Mouse (Mus musculus) A20 (cell line): Measurements from ENCODE around the gene Unc119.

Experiments
- DNase-seq: peaks from one replicate; pipeline ENCODE4 v3.0.0-alpha.2; 2011; ENCODE audit warnings: low read depth, low spot score

Gene Unc119

DNA sequence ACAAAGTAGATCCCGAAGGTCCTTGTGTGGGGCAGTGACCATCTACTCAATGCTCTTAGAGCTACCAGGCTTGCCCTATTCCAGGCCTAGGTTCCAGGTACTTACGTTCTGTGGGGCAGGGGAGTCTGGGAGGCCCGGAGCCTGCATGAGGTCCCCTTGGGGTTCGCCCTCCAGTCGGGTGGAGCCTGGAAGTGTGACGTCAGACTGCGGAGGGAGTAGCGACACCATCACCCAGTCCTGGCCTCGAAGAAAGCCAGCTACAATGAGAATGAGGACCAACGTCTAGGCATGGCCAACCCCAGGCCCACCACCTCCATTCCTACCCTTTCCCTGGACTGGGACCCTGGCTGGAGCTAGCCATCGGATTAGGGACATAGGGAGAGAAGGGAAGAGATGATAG is 28.4 kb downstream of the Unc119 start:
- no peak for DNase-seq

DNA sequence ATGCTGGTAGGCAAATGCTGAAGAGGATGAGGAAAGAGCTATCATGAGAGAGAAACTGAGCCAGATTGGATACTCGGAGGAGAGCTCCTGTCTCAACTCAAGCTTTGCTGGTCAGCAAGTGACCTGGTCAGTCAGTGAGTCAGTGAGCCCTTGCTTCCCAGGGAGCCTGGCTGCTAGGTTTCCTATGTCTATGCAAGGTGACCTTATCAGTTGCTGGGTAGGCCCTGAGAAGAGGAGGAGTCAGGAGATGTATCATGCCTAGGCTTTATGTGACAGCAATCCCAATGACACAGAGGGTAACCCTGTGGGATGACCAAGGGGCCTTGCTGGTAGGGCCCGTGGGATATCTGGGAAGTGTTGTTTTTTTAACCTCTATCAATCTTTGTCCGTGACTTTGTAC is 28.9 kb downstream of the Unc119 start:
- no peak for DNase-seq

GRCm38 (mm10) chr11:78372610-78373009 is 29.3 kb downstream of the Unc119 start:
- no peak for DNase-seq

- no peak for DNase-seq
These were observed 30.9 kb downstream of the Unc119 start for GRCm38 (mm10) chr11:78374147-78374546.

GRCm38 (mm10) chr11:78377549-78378159 is 34.4 kb downstream of the Unc119 start:
- DNase-seq: peak; percentile 50

DNA sequence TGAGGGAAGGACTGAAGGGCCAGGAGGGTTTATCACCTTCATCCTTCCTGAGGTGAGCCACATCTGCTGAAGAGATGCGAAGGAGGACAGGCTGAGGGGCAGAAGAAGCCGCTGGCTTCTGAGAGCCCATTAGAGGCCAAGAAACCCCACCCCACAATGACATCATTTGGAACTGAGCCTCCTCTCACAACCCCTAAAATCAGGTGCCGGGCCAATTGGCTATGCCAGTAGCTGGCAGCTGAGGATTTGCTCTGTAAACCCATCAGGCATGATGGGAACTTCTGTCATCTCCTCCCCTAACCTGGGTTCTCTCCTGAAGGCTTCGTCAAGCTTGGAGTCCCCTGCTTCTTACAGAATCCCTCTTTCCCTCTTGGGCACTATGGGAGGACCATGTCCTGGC is 37.1 kb downstream of the Unc119 start:
- no peak for DNase-seq

GRCm38 (mm10) chr11:78380996-78381395 is 37.7 kb downstream of the Unc119 start:
- no peak for DNase-seq

DNA sequence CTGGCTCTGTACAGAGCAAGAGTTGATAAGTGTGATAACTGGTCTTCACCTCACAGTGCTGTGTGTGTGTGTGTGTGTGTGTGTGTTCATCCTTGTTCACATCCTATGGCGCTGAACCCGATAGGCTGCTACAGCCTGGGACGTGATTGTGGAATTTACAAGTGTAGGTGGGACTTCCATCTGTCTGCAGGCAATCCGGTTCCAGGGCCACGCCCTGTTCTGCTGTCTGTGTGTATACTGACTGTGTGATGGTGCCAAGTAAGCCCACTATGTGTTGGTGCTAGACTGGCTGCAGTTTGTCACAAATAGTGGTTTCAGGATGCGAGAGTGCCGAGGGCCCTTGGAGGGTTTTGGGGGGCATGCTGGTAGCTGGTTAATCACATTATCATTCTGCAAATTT is 39.0 kb downstream of the Unc119 start:
- no peak for DNase-seq

- no peak for DNase-seq
These were observed 39.4 kb downstream of the Unc119 start for GRCm38 (mm10) chr11:78382701-78383100.

DNA sequence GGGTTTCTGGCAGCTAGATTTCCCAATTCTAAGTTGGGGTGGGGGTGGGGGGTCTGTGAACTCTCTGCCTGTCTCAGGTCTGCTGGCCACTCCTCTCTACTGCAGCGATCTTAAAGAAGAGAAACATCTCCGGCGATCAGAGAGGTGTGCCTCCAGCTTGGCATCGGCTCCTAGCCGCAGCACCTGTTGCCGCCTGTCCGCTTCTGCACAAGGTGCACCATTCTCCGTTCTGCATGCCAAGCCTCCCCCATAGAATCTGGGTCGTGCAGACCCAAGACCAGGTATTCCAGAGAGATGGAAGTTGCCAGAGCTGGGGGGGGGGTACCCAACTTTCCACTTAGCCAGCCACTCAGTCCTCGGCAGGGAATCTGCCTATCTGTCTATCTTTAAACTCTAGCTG is 42.5 kb downstream of the Unc119 start:
- DNase-seq: no peak

DNA sequence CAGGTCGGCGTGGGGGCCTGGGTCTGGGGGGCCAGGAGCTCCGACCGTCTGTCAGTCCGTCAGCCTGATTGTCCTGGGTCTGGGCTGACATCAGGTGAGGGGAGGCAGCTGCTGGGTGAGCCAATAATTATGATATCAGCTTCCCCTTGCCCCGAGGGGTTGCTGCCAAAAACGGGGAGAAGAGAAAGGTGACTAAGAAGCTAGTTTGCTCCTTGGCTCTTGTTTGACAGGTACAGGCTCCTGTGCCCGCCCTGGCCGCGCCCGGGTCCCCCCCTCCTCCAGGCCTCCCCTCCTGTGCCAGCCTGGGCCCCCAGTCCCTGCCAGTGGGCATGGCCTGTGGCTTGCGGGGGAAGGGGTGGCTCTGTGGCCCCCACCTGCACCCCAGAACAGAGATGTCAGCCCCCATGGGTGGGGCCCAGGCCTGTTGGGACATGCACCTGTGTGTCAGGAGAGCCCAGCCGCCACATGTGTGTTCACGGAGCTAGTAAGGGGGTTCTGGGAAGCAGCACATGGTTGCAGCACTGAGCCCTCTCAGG is 43.3 kb downstream of the Unc119 start, which contains the start of gene Foxn1:
Gene Foxn1, minus strand, starts transcription at position 51 of the 536 bp plus-strand sequence.
- no peak for DNase-seq

DNA sequence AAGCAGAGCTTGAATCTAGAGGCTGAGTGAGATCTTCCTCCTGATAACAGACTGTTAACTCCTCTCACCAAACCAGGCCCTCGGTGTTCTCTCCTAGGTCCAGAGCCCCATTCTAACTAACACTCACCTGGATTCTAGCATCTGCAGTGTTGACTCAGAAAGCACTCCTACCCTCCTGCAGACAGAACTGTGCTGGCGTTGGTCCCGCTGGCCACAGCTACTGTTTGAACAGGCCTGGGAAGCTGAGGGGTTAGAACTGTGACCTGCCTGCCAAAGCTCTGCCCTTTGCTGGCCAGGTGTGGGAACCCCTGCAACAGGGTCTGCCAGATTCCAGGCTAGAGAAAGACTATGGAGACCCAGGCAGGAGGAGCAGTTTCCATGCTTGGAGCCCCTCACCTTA is 49.4 kb downstream of the Unc119 start:
- no peak for DNase-seq

DNA sequence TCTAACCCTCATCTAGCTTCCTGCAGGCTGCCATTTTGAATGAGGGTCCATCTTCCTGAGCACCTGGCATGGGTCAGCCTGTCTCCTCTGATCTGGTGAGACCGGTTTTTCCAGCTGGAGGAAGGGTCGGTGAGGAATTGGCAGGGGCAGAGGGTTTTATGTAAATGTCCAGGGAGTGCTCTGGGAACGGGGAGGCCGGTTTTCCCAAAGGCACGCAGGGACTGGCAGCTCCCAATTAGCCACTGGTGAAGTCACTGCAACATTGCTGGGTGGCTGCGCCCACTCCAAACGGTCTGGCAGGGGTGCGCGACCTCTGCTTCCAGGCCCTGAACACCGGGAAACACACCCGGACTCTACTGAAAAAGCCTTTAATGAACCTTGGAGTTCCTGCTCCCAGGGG is 53.7 kb downstream of the Unc119 start:
- no peak for DNase-seq

DNA sequence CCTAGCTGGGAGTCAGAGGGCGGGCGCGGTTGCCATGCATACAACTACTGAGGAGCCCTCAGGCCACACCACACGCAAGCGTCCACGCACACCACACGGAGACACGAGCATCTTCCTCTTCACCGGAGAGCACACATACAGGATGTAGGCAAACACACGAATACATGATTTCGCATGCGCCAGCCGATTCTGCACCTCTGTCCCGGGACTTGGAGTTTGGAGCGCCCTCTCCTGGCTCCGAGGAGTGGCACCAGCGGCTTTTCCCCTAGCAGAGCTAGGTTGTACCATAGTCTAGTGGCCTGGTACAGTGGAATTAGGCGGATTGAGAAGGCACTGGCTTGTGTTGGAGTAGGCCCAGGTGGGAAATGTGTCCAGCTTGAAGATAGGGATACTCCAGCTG is 54.1 kb downstream of the Unc119 start:
- DNase-seq: peak; percentile 78

DNA sequence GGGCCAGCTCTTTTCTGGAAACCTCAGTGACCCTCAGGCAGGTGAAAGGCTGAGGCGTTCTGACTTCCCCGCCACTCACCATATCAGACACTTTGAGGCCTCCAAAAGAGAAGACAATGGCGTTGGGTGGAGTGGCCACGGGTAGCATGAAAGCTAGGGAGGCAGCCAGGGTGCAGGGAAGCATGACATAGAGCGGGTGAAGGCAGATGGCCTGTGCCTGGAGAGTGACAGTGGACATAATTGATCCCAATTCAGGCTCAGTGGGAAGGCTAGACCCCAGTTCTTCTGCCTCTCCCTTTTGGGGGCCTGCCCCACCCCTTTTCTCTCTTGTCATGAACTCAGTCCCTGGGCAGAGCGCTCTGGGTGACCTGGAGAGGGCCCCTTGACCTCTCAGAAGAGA is 54.9 kb downstream of the Unc119 start:
- no peak for DNase-seq
